Mouse (Mus musculus) c-Kit-positive CD71-negative TER-119-negative erythroid progenitor cells, embryonic 14.5 days (primary cell): ENCODE measurements at regions not wholly inside any gene's neighbourhood (a gene's known extent, or its start where the extent isn't known, plus 50 kb on each side); places are given as distances from the start of the nearest gene placed in this dataset.

Source experiments
- DNase-seq: peaks from one replicate; pipeline ENCODE4 v3.0.0-alpha.2; 2013; ENCODE audit warnings: low read depth

- no peak for DNase-seq
Measured at GRCm38 (mm10) chr2:78972288-78973117, 104.6 kb downstream of the Ube2e3 start.

GRCm38 (mm10) chr2:78973811-78974210 lies 105.9 kb downstream of the Ube2e3 start:
- DNase-seq: no peak

GRCm38 (mm10) chr2:78974683-78975392 lies 106.9 kb downstream of the Ube2e3 start:
- no peak for DNase-seq

GRCm38 (mm10) chr2:78975393-78975774 lies 107.5 kb downstream of the Ube2e3 start:
- no peak for DNase-seq

GRCm38 (mm10) chr2:78976084-78976483 lies 108.2 kb downstream of the Ube2e3 start:
- no peak for DNase-seq

- DNase-seq: no peak
Measured at GRCm38 (mm10) chr2:78977632-78978397, 109.9 kb downstream of the Ube2e3 start.

GRCm38 (mm10) chr2:78980019-78980418 lies 112.1 kb downstream of the Ube2e3 start:
- DNase-seq: no peak

- peak; percentile 32 for DNase-seq
Measured at GRCm38 (mm10) chr2:78980661-78981229, 112.8 kb downstream of the Ube2e3 start.

- no peak for DNase-seq
Measured at GRCm38 (mm10) chr2:78983347-78983746, 115.4 kb downstream of the Ube2e3 start.

- no peak for DNase-seq
Measured at GRCm38 (mm10) chr2:78983944-78984498, 116.1 kb downstream of the Ube2e3 start.

- no peak for DNase-seq
Measured at GRCm38 (mm10) chr2:78986984-78987383, 119.1 kb downstream of the Ube2e3 start.

- DNase-seq: no peak
Measured at GRCm38 (mm10) chr2:78987388-78987787, 119.5 kb downstream of the Ube2e3 start.

- no peak for DNase-seq
Measured at GRCm38 (mm10) chr2:78988224-78988623, 120.3 kb downstream of the Ube2e3 start.

- DNase-seq: no peak
Measured at GRCm38 (mm10) chr2:78994800-78995555, 127.1 kb downstream of the Ube2e3 start.

GRCm38 (mm10) chr2:78998637-78999036 lies 130.7 kb downstream of the Ube2e3 start:
- DNase-seq: no peak

GRCm38 (mm10) chr2:78999410-78999809 lies 131.5 kb downstream of the Ube2e3 start:
- DNase-seq: no peak

GRCm38 (mm10) chr2:79004862-79005261 lies 136.9 kb downstream of the Ube2e3 start:
- DNase-seq: no peak

- DNase-seq: no peak
Measured at GRCm38 (mm10) chr2:79008642-79009041, 140.7 kb downstream of the Ube2e3 start.

GRCm38 (mm10) chr2:79009791-79010190 lies 141.9 kb downstream of the Ube2e3 start:
- DNase-seq: no peak

GRCm38 (mm10) chr2:79010273-79010672 lies 142.3 kb downstream of the Ube2e3 start:
- DNase-seq: no peak
